Mouse (Mus musculus): ENCODE results near the gene Zbtb3.
A peak's percentile ranks its signal among the peaks of the same experiment; 100 is the strongest.

The Zbtb3 gene

GRCm38 (mm10) chr19:8802130-8802821 is at the start of gene Zbtb3:
Gene Zbtb3, plus strand, starts transcription at chr19:8802555.
- peak; percentile 90 for DNase-seq (ENCODE audit: low spot score)

GRCm38 (mm10) chr19:8755652-8756051 is 46.7 kb upstream of the Zbtb3 start:
- no peak for DNase-seq (ENCODE audit: low spot score)

- DNase-seq (ENCODE audit: low spot score) = peak; percentile 88
Measured at GRCm38 (mm10) chr19:8756635-8757387, 45.5 kb upstream of the Zbtb3 start, which contains the start of gene Nxf1. Gene Nxf1, plus strand, starts transcription at chr19:8757073.

- no peak for DNase-seq (ENCODE audit: low spot score)
Measured at GRCm38 (mm10) chr19:8757471-8757998, 44.8 kb upstream of the Zbtb3 start.

GRCm38 (mm10) chr19:8758899-8759298 is 43.5 kb upstream of the Zbtb3 start:
- no peak for DNase-seq (ENCODE audit: low spot score)

- no peak for DNase-seq (ENCODE audit: low spot score)
Measured at GRCm38 (mm10) chr19:8760757-8761156, 41.6 kb upstream of the Zbtb3 start.

- no peak for DNase-seq (ENCODE audit: low spot score)
Measured at GRCm38 (mm10) chr19:8763276-8763675, 39.1 kb upstream of the Zbtb3 start.

- no peak for DNase-seq (ENCODE audit: low spot score)
Measured at GRCm38 (mm10) chr19:8765562-8765961, 36.8 kb upstream of the Zbtb3 start.

- DNase-seq (ENCODE audit: low spot score) = peak; percentile 67
Measured at GRCm38 (mm10) chr19:8770567-8771270, 31.6 kb upstream of the Zbtb3 start, which contains the start of gene Tmem223. Gene Tmem223, plus strand, starts transcription at chr19:8770996.

GRCm38 (mm10) chr19:8772996-8773395 is 29.4 kb upstream of the Zbtb3 start:
- DNase-seq (ENCODE audit: low spot score) = no peak

- no peak for DNase-seq (ENCODE audit: low spot score)
Measured at GRCm38 (mm10) chr19:8773409-8773808, 28.9 kb upstream of the Zbtb3 start.

GRCm38 (mm10) chr19:8774086-8774835 is 28.1 kb upstream of the Zbtb3 start, which contains the start of gene Tmem179b:
Gene Tmem179b, minus strand, starts transcription at chr19:8774467.
- peak; percentile 97 for DNase-seq (ENCODE audit: low spot score)

GRCm38 (mm10) chr19:8774951-8775421 is 27.4 kb upstream of the Zbtb3 start:
- DNase-seq (ENCODE audit: low spot score) = peak; percentile 11

GRCm38 (mm10) chr19:8786008-8786781 is 16.2 kb upstream of the Zbtb3 start, which contains the start of gene Taf6l:
Gene Taf6l, minus strand, starts transcription at chr19:8786417.
- DNase-seq (ENCODE audit: low spot score) = peak; percentile 88

- no peak for DNase-seq (ENCODE audit: low spot score)
Measured at GRCm38 (mm10) chr19:8788521-8788920, 13.8 kb upstream of the Zbtb3 start.

- DNase-seq (ENCODE audit: low spot score) = no peak
Measured at GRCm38 (mm10) chr19:8789171-8789570, 13.2 kb upstream of the Zbtb3 start.

- no peak for DNase-seq (ENCODE audit: low spot score)
Measured at GRCm38 (mm10) chr19:8790171-8790570, 12.2 kb upstream of the Zbtb3 start.

- peak; percentile 75 for DNase-seq (ENCODE audit: low spot score)
Measured at GRCm38 (mm10) chr19:8798264-8798946, 4.0 kb upstream of the Zbtb3 start, which contains the start of gene Polr2g. Gene Polr2g, minus strand, starts transcription at chr19:8798577.

- DNase-seq (ENCODE audit: low spot score) = no peak
Measured at GRCm38 (mm10) chr19:8798947-8799315, 3.4 kb upstream of the Zbtb3 start.

All from spleen, adult 12 weeks (tissue).